Mouse (Mus musculus) neural tube, embryonic 12.5 days (tissue): ENCODE results near the gene Eapp. TPM values are rescaled to one million over a fixed set of nuclear protein-coding genes. Genes with fewer than 3 reads are reported as not detected.
"Not testable (repeated sequence)": the region's sequence is repeated elsewhere in the genome, so short reads cannot be mapped to it uniquely, and the experiment has no call there.

ENCODE experiments used
- ATAC-seq: fragments of 200-750 bp; cut with Nextera tagmentation; 2 replicates; pipeline ENCODE4 v1.8.0; 2017; ENCODE audit warnings: low read depth, mild to moderate bottlenecking, moderate TSS enrichment, moderate library complexity; ENCODE audit not compliant: low FRiP score
- H3K27ac ChIP-seq: fragments of 300-500 bp; sonication (generic); 2 replicates; pipeline ENCODE4 v1.5.1; 2016
- H3K27me3 ChIP-seq: fragments of 300-500 bp; sonication (generic); replicated peaks from 2 replicates; pipeline ENCODE4 v1.6.1; 2016; ENCODE audit warnings: mild to moderate bottlenecking
- H3K36me3 ChIP-seq: fragments of 300-500 bp; sonication (generic); 2 replicates; pipeline ENCODE4 v1.6.1; 2016; ENCODE audit warnings: mild to moderate bottlenecking
- H3K4me1 ChIP-seq: fragments of 300-500 bp; sonication (generic); 2 replicates; pipeline ENCODE4 v1.6.1; 2016
- H3K4me2 ChIP-seq: fragments of 300-500 bp; sonication (generic); replicated peaks from 2 replicates; pipeline ENCODE4 v1.6.1; 2016; ENCODE audit warnings: mild to moderate bottlenecking
- H3K4me3 ChIP-seq: fragments of 300-500 bp; sonication (generic); 2 replicates; pipeline ENCODE4 v1.5.1; 2016
- H3K9ac ChIP-seq: fragments of 300-500 bp; sonication (generic); 2 replicates; pipeline ENCODE4 v1.6.1; 2016; ENCODE audit warnings: mild to moderate bottlenecking
- H3K9me3 ChIP-seq: fragments of 300-500 bp; sonication (generic); 2 replicates; pipeline ENCODE4 v1.6.1; 2016; ENCODE audit warnings: mild to moderate bottlenecking
- WGBS: fragments of 180-500 bp; shearing (Covaris S2); methylation state at CpG from one replicate; pipeline ENCODE4 v1.1.7; 2016; 5-methylcytosine and 5-hydroxymethylcytosine counted together
- polyA plus RNA-seq: library from polyadenylated mRNA; unstranded; fragments of >200 nt; fragmentation: Nextera tagmentation; extraction: Ambion mirVana; gene quantifications from 2 replicates; pipeline ENCODE4 v1.2.1, GENCODE M21; 2016

Gene Eapp
- polyA plus RNA-seq, 1 experiment from 2014 or later, result 71.3 TPM

DNA sequence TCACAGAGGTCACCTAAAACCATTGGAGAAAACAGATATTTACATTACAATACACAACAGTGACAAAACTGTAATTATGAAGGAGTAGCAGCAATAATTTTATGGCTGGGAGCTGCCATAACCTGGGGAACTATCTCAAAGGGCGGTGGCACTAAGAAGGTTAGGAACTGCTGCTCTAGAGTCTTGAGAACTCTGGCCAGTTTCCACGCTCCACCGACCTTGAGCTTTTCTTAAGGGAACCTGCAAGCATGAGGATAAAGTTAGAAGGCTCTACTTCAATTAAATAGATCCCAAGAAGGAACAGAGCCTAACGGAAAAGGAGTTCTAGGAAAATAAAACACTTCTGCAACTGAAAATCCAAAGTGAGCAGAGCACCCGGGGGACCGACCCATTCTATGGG lies 30.2 kb downstream of the Eapp start:
- no peak overlapping the region for H3K27ac ChIP-seq
- 85% methylated on average over 6 of the region's 6 CpGs for WGBS

DNA sequence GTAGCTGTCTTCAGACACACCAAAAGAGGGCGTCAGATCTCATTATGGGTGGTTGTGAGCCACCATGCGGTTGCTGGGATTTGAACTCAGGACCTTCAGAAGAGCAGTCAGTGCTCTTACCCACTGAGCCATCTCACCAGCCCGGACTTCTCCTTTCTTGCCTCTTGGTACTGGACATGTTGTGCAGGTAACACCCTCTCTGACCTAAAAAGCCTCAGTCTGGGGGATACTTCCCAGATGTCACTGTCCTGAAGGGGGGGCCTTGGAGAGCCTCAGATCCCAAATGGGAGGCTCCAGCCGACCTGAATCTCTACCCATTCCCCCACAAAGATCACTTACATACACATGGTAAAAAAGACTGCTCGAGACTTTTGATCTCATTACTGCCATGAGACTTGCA lies 34.2 kb downstream of the Eapp start:
- ATAC-seq, H3K27ac ChIP-seq, H3K36me3 ChIP-seq, H3K9me3 ChIP-seq, H3K27me3 ChIP-seq, H3K4me2 ChIP-seq, H3K4me1 ChIP-seq, H3K9ac ChIP-seq, H3K4me3 ChIP-seq: not testable (repeated sequence)
- WGBS, result 80% methylated on average over 5 of the region's 5 CpGs

More for the DNA sequence above, 30.2 kb downstream of the Eapp start:
- Histone ChIP-seq H3K9ac (no peak overlapping the region), H3K27me3 (no peaks in the 10 kb centered on the region), H3K4me3 (no peak overlapping the region), H3K4me2 (no peak overlapping the region), H3K36me3 (peaks cover 6% of the 10 kb centered on the region; the same call in 1 of the 2 replicates), H3K9me3 (no peaks in the 10 kb centered on the region), H3K4me1 (no peaks in the 10 kb centered on the region)
- no peak for ATAC-seq

DNA sequence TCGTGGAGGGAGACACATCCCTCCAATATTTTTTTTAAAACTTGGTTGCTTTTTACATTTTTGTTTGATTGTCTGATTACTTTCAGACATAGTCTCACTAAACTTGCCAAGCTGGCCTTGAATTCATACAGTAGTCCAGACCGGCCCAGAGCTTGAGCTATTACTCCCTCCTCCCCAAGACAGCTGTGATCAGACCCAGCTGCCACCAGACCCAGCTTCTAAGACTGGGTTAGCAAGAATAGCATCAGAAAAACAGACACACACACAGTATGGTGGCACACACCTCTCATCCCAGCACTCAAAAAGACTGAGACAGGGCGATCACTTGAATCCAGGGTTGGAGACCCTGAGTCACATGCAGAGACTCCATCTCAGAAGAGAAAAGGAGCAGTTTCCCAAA lies 35.8 kb downstream of the Eapp start:
- no peaks in the 10 kb centered on the region for H3K9me3 ChIP-seq
- H3K27ac ChIP-seq, result no peak overlapping the region
- peaks cover 11% of the 10 kb centered on the region for H3K4me1 ChIP-seq
- no peaks in the 10 kb centered on the region for H3K27me3 ChIP-seq
- ATAC-seq, result no peak
- H3K4me3 ChIP-seq, result no peak overlapping the region
- no peak overlapping the region for H3K4me2 ChIP-seq
- WGBS, result 88% methylated on average over 3 of the region's 3 CpGs
- H3K36me3 ChIP-seq, result no peaks in the 10 kb centered on the region
- no peak overlapping the region for H3K9ac ChIP-seq

DNA sequence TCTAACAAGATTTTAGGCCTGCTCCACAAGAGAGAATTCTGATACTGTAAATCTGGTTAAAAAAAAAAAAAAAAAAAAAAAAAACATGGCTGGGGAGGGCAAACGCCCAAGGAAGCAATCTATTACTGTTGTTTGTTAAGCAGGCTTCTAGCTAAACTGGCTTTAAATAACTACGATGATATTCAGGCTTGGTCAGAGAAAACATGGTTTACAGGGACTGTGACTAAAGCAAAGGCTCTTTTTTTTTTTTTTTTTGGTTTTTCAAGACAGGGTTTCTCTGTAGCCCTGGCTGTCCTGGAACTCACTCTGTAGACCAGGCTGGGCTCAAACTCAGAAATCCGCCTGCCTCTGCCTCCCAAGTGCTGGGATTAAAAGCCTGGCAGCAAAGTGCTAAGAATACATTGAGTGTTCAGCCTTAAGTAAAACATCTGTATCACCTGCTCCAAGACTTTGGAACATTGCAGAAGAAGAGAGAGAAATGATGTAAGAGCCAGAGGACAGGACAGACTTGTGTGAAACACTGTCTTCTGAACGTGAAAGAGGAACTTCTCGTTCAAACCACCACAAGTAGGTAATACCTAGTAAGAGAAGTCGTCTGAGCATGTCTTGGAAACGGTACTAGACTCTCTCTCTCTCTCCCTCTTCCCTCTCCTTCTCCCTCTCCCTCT lies 37.1 kb downstream of the Eapp start:
- no peaks in the 10 kb centered on the region for H3K9me3 ChIP-seq
- no peak overlapping the region for H3K27ac ChIP-seq
- no peak for ATAC-seq
- peaks cover 21% of the 10 kb centered on the region for H3K4me1 ChIP-seq
- H3K36me3 ChIP-seq, result no peaks in the 10 kb centered on the region
- no peaks in the 10 kb centered on the region for H3K27me3 ChIP-seq
- no peak overlapping the region for H3K4me2 ChIP-seq
- no peak overlapping the region for H3K9ac ChIP-seq
- 84% methylated on average over 7 of the region's 7 CpGs for WGBS
- H3K4me3 ChIP-seq, result no peak overlapping the region

DNA sequence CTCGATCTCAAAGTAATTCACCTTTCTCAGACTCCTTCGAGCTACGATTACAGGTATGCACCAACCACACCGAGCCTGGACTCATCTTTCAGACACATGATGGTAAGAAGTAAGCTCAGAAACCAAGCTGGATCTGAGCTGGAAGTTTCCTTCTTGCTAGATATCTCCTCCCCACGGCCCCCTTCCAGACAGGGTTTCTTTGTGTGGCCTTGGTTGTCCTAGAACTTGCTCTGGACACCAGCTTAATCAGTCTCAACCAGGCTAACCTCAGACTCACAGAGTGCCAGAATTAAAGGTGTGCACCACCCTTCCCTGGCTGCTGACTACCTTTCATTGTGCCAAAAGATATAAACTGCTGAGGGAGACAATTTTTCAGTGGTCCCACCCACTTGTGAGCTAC lies 37.7 kb downstream of the Eapp start:
- Histone ChIP-seq H3K4me1 (peaks cover 21% of the 10 kb centered on the region), H3K27me3 (no peaks in the 10 kb centered on the region), H3K27ac (no peak overlapping the region), H3K36me3 (no peaks in the 10 kb centered on the region), H3K9ac (no peak overlapping the region), H3K9me3 (no peaks in the 10 kb centered on the region), H3K4me3 (no peak overlapping the region), H3K4me2 (no peak overlapping the region)
- no peak for ATAC-seq
- 95% methylated on average over 5 of the region's 5 CpGs for WGBS

DNA sequence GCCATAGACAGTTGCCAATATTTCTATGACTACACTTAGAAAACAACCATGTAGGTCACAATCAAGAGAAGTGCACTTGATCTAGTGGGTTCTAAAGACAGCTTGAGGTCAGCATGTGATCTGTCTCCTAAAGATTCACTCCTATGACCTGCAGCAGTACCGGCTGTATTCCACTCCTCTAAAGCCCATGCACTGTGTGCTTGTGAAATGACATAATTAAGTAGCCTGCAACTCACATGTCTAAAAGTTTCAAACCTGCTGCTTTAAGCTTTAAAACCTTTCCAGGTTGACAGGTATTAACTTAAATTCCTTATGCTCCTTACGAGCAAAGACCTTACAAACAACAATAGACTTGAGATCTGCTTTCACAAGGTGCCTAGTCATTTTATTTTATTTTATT lies 38.5 kb downstream of the Eapp start:
- peak overlapping the region; percentile 73 for H3K4me2 ChIP-seq
- no peaks in the 10 kb centered on the region for H3K36me3 ChIP-seq
- no peaks in the 10 kb centered on the region for H3K27me3 ChIP-seq
- 69% methylated on average over 2 of the region's 2 CpGs for WGBS
- H3K27ac ChIP-seq, result no peak overlapping the region
- H3K9ac ChIP-seq, result no peak overlapping the region
- H3K4me1 ChIP-seq, result peaks cover 26% of the 10 kb centered on the region
- H3K9me3 ChIP-seq, result no peaks in the 10 kb centered on the region
- H3K4me3 ChIP-seq, result peak overlapping the region; percentile 69; the same call in 1 of the 2 replicates
- ATAC-seq, result no peak

DNA sequence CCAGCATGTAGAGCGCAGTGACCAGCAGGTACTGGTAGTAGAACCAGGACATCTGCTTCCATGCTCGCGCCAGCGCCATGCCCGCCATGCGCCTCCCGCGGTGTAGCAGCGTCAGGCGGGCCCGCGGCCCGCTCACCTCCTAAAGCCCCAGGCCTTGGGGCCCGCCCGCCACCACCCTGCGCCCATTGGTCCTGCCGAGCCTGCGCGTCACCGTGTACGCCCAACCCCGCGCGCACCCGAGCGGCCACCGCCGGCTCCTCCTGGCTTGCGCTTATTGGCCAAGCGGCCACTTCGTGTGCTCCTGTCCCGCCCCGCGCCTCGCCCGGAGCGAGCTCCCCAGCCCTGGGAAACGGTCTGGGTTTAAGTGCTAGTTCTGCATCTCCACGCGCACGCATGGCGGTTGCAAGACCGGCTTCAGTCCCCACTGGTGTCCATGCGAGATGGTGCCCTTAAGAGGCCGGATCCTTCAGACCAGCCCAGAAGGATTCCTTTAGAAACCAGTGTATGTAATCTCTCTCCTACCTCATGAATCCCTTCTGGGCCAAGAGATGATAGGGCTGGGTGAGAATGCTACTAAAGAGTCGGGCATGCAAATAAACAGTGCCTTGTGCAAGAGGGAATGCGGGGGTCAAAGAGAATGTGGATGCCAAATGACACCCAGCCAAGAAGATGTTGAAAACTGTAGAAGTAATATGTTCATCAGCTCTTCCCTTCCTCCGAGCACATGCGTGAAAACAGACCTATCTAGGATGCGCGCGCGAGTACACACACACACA lies 39.1 kb downstream of the Eapp start, which contains the start of gene Sptssa:
Sptssa (minus strand) TSS at position 178 of the 776 bp plus-strand sequence.
- peaks cover 31% of the 10 kb centered on the region for H3K4me1 ChIP-seq
- H3K9me3 ChIP-seq, result no peaks in the 10 kb centered on the region
- peak; percentile 99 for ATAC-seq
- H3K4me3 ChIP-seq, result peak within 1 kb of the TSS; percentile 69
- no peaks in the 10 kb centered on the region for H3K27me3 ChIP-seq
- no peaks in the 10 kb centered on the region for H3K36me3 ChIP-seq
- peak within 1 kb of the TSS; percentile 79 for H3K9ac ChIP-seq
- 9% methylated on average over 53 of the region's 53 CpGs for WGBS
- H3K4me2 ChIP-seq, result peak within 1 kb of the TSS; percentile 73
- peak within 1 kb of the TSS; percentile 66 for H3K27ac ChIP-seq

DNA sequence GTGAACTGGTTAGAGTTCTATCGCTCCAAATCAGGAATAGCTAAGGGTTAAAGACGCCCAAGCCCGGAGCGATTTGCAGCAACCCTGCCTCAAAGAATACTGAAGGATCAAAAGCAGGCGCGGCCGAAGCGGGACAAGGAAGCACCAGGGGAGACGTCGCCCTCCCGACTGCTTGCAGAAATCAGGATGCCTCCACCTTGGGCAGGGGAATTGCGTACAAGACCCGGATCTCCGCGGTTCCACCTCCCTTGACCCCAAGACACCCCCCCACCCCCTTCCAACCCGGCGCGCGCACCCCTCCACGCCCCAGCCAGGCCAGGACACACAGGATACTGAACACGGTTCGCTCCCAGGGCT lies 39.7 kb downstream of the Eapp start:
- Histone ChIP-seq H3K4me1 (peaks cover 36% of the 10 kb centered on the region), H3K27ac (peak overlapping the region; percentile 66), H3K4me3 (peak overlapping the region; percentile 69), H3K9me3 (no peaks in the 10 kb centered on the region), H3K27me3 (no peaks in the 10 kb centered on the region), H3K9ac (peak overlapping the region; percentile 79), H3K4me2 (peak overlapping the region; percentile 73), H3K36me3 (no peaks in the 10 kb centered on the region)
- 0% methylated on average over 22 of the region's 22 CpGs for WGBS
- no peak; the same call in 1 of the 2 replicates for ATAC-seq

DNA sequence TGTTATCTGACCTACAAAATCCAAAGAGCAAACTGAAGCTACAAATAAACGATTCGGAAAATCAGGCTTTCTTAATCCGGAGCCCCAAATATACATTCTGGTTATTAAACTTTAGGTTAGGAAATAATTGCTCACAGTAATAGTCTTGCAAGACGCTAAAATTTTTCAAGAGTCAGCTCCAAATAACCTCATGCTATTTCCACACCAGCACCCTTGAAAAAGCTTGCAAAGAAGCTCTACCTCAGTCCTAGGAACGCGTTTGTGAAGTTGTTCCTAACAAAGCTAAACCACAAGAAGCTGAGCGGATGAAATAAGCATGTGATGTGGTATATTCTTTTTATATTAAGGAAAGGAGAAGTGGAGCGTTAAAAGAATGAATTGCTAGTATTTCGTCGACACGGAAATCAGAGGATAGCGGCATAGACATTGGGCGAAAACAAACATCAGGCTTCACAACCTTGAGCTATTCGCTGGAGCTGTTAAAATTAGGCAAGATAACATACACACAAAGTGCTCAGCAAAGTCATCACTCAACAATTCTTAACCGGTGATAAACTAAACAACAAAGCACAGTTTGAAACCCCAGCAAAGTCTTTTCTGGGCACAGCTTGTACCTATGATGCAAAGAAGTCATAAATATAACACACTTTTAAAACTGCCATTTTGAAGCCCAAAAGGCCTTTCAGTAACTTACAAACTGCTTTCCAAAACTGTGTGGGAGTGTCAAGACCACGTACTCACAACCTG lies 40.2 kb downstream of the Eapp start:
- H3K27me3 ChIP-seq, result no peaks in the 10 kb centered on the region
- H3K9ac ChIP-seq, result peak overlapping the region; percentile 79
- no peak for ATAC-seq
- H3K27ac ChIP-seq, result no peak overlapping the region; the same call in 1 of the 2 replicates
- H3K4me2 ChIP-seq, result peak overlapping the region; percentile 73
- no peaks in the 10 kb centered on the region for H3K36me3 ChIP-seq
- no peaks in the 10 kb centered on the region for H3K9me3 ChIP-seq
- peak overlapping the region; percentile 69 for H3K4me3 ChIP-seq
- H3K4me1 ChIP-seq, result peaks cover 36% of the 10 kb centered on the region
- 28% methylated on average over 16 of the region's 16 CpGs for WGBS

DNA sequence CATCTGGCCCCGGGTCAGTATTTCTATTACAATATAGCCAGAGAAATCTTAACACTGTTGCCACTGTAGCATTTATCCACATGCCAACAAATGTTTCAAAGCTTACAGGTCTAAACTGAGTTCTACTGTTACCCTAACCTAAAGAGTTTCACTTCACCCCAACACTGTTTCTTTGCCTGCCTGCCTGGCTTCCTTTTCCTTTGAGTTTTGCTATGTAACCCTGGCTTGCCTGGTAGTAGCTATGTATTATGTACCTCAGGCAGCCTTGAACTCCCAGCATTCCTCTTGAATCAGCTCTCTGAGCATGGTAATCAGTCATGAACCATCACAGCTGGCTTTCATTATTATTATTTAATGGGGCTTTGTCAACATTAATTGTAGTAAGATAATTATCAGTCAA lies 41.0 kb downstream of the Eapp start:
- no peak for ATAC-seq
- peaks cover 36% of the 10 kb centered on the region for H3K4me1 ChIP-seq
- no peaks in the 10 kb centered on the region for H3K9me3 ChIP-seq
- H3K9ac ChIP-seq, result no peak overlapping the region
- peak overlapping the region; percentile 73 for H3K4me2 ChIP-seq
- H3K27ac ChIP-seq, result no peak overlapping the region
- H3K36me3 ChIP-seq, result peaks cover 4% of the 10 kb centered on the region; the same call in 1 of the 2 replicates
- H3K4me3 ChIP-seq, result no peak overlapping the region
- no peaks in the 10 kb centered on the region for H3K27me3 ChIP-seq
- WGBS, result 85% methylated on average over 1 of the region's 1 CpGs

DNA sequence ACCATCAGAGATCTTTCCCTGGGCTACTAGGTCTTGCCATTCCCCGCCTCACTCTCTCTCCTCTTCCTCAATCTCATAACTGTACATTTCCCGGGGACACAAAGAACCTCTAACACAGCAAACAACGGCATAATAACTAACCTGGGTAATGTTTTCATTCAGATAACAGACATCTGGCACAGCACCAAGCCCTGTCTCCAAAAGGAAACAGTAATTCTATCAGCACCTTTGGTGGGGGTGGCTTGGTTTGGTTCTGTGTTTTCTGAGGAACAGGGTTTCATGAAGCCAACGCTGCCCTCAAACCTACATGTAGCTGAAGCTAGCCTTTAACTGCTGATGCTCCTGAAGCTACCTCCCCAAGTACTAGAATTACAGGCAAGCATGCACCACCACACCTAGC lies 41.6 kb downstream of the Eapp start:
- Histone ChIP-seq H3K27me3 (no peaks in the 10 kb centered on the region), H3K4me2 (peak overlapping the region; percentile 73; the same call in 1 of the 2 replicates), H3K9ac (no peak overlapping the region), H3K4me3 (no peak overlapping the region), H3K36me3 (peaks cover 4% of the 10 kb centered on the region; the same call in 1 of the 2 replicates), H3K4me1 (peaks cover 36% of the 10 kb centered on the region), H3K9me3 (no peaks in the 10 kb centered on the region), H3K27ac (no peak overlapping the region)
- whole genome bisulfite sequencing, result 89% methylated on average over 4 of the region's 4 CpGs
- no peak for ATAC-seq

DNA sequence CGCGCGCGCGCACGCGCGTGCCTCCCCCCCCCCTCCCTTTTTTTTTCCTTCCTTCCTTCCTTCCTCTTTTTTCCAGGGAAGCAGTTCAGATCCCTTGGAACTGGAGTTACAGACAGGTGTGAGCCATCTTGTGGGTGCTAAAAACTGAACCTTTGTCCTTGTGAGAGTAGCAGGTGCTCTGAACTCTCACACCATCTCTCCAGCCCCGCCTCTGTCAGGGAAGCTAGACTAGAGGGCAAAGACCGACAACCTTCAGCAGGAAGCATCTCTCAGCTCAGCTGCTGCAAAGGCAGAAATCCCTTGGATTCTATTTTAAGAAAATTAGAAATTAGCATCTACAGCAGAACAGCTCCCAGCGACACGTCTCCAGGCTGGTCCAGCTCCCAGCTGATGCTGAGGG lies 43.4 kb downstream of the Eapp start:
- Histone ChIP-seq H3K4me2 (peak overlapping the region; percentile 14; the same call in 1 of the 2 replicates), H3K9me3 (no peaks in the 10 kb centered on the region), H3K27ac (no peak overlapping the region), H3K4me1 (peaks cover 36% of the 10 kb centered on the region), H3K36me3 (peaks cover 12% of the 10 kb centered on the region; the same call in 1 of the 2 replicates), H3K4me3 (no peak overlapping the region), H3K9ac (no peak overlapping the region), H3K27me3 (no peaks in the 10 kb centered on the region)
- 87% methylated on average over 12 of the region's 12 CpGs for WGBS
- ATAC-seq, result no peak
